Mouse (Mus musculus) midbrain, embryonic 12.5 days (tissue): ENCODE results near the gene Macrod2. TPM values are rescaled to one million over a fixed set of nuclear protein-coding genes. Genes with fewer than 3 reads are reported as not detected.

ENCODE experiments used
- ATAC-seq: fragments of 200-750 bp; cut with Nextera tagmentation; 2 replicates; pipeline ENCODE4 v1.8.0; 2017; ENCODE audit warnings: low read depth, moderate TSS enrichment, moderate library complexity; ENCODE audit not compliant: low FRiP score
- H3K27ac ChIP-seq: fragments of 300-500 bp; sonication (generic); replicated peaks from 2 replicates; pipeline ENCODE4 v1.5.1; 2016; ENCODE audit warnings: mild to moderate bottlenecking
- H3K27me3 ChIP-seq: fragments of 300-500 bp; sonication (generic); 2 replicates; pipeline ENCODE4 v1.6.1; 2016; ENCODE audit warnings: mild to moderate bottlenecking
- H3K36me3 ChIP-seq: fragments of 300-500 bp; sonication (generic); 2 replicates; pipeline ENCODE4 v1.6.1; 2016
- H3K4me1 ChIP-seq: fragments of 300-500 bp; sonication (generic); 2 replicates; pipeline ENCODE4 v1.6.1; 2016
- H3K4me2 ChIP-seq: fragments of 300-500 bp; sonication (generic); replicated peaks from 2 replicates; pipeline ENCODE4 v1.6.1; 2016; ENCODE audit warnings: mild to moderate bottlenecking, moderate library complexity
- H3K4me3 ChIP-seq: fragments of 300-500 bp; sonication (generic); 2 replicates; pipeline ENCODE4 v1.5.1; 2016; ENCODE audit warnings: mild to moderate bottlenecking
- H3K9ac ChIP-seq: fragments of 300-500 bp; sonication (generic); replicated peaks from 2 replicates; pipeline ENCODE4 v1.6.1; 2016; ENCODE audit warnings: mild to moderate bottlenecking, moderate library complexity
- H3K9me3 ChIP-seq: fragments of 300-500 bp; sonication (generic); 2 replicates; pipeline ENCODE4 v1.6.1; 2016; ENCODE audit warnings: mild to moderate bottlenecking
- WGBS: fragments of 180-500 bp; shearing (Covaris S2); methylation state at CpG from one replicate; pipeline ENCODE4 v1.1.7; 2016; 5-methylcytosine and 5-hydroxymethylcytosine counted together
- polyA plus RNA-seq: library from polyadenylated mRNA; unstranded; fragments of >200 nt; fragmentation: Nextera tagmentation; extraction: Ambion mirVana; gene quantifications from 2 replicates; pipeline ENCODE4 v1.2.1, GENCODE M21; 2016

Gene Macrod2
- polyA plus RNA-seq, 1 experiment from 2014 or later, result 52.4 TPM

DNA sequence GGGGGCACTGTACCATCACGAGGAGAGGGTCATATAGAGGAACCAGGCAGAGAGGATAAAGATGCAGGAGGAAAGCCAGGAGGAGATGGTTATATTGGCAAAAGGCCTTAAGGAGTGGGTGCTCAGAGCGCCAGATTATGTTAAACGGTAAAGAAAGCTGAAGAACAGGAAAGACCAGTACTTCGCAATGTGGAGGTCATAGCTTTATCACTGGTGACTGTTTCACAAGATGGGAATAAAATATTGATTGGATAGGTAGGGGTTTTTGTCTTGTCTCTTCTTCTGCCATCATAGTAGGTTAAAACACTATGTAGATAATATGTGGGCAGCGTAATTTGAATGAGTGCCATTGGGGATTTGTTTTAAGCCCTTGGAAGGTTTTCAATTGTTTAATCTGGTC is 816.2 kb downstream of the Macrod2 start:
- Histone ChIP-seq H3K9me3 (no peaks in the 10 kb centered on the region), H3K4me1 (no peaks in the 10 kb centered on the region), H3K4me2 (no peak overlapping the region), H3K27me3 (no peaks in the 10 kb centered on the region), H3K36me3 (no peaks in the 10 kb centered on the region), H3K4me3 (no peak overlapping the region), H3K9ac (no peak overlapping the region), H3K27ac (no peak overlapping the region)
- no peak for ATAC-seq
- 92% methylated on average over 5 of the region's 5 CpGs for WGBS

DNA sequence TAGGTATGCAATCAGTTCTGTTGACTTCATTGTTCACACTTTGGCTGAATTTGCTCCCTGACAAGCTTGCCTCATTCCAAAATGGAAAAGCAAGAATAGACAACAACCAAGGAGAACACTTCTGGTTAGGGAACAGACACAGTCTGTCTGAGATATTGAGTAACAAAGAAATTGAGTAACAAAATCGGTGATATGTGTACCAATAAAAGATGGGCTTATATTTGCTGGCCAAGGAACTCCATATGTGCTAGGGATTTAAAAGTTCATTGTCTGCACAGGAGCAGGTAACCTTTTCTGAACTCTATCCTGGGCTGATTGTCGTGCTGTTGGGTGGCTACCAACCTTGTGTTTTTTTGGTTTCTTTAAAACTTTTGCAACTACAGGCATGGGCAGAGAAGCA is 817.2 kb downstream of the Macrod2 start:
- H3K4me1 ChIP-seq, result no peaks in the 10 kb centered on the region
- H3K36me3 ChIP-seq, result no peaks in the 10 kb centered on the region
- no peak overlapping the region for H3K4me3 ChIP-seq
- H3K27ac ChIP-seq, result no peak overlapping the region
- no peaks in the 10 kb centered on the region for H3K9me3 ChIP-seq
- no peak for ATAC-seq
- H3K9ac ChIP-seq, result no peak overlapping the region
- H3K4me2 ChIP-seq, result no peak overlapping the region
- WGBS, result 95% methylated on average over 2 of the region's 2 CpGs
- H3K27me3 ChIP-seq, result no peaks in the 10 kb centered on the region

DNA sequence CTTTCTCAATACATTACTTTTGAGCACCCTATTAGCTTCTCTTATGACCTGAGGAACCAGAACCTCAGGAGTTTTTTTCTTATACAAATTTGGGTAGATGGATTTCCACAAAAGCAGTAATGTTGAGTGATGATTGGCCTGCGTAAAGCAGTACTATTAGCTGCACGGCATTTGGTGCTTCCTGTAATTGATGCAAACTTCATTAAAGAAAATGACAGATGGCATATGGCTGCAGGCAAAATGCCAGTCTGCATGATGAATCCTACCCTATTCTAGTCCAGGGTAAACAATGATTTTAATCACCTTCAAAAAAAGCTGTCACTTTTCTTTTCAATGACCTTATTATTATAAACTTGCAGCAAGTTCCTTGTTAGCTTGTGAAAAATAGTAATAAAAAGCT is 822.4 kb downstream of the Macrod2 start:
- H3K9me3 ChIP-seq, result peaks cover 11% of the 10 kb centered on the region
- no peaks in the 10 kb centered on the region for H3K27me3 ChIP-seq
- no peaks in the 10 kb centered on the region for H3K36me3 ChIP-seq
- no peak overlapping the region for H3K9ac ChIP-seq
- H3K27ac ChIP-seq, result no peak overlapping the region
- 62% methylated on average over 2 of the region's 2 CpGs for WGBS
- ATAC-seq, result no peak
- no peaks in the 10 kb centered on the region for H3K4me1 ChIP-seq
- H3K4me3 ChIP-seq, result no peak overlapping the region
- no peak overlapping the region for H3K4me2 ChIP-seq

- no peaks in the 10 kb centered on the region for H3K27me3 ChIP-seq
- H3K9ac ChIP-seq, result no peak overlapping the region
- no peak overlapping the region for H3K27ac ChIP-seq
- H3K4me2 ChIP-seq, result no peak overlapping the region
- WGBS, result 80% methylated on average over 3 of the region's 3 CpGs
- H3K4me1 ChIP-seq, result no peaks in the 10 kb centered on the region
- ATAC-seq, result no peak
- H3K36me3 ChIP-seq, result no peaks in the 10 kb centered on the region
- H3K4me3 ChIP-seq, result no peak overlapping the region
- H3K9me3 ChIP-seq, result peaks cover 11% of the 10 kb centered on the region
Observed at GRCm38 (mm10) chr2:141217925-141218324, 822.8 kb downstream of the Macrod2 start.

- Histone ChIP-seq H3K27ac (no peak overlapping the region), H3K4me1 (peaks cover 10% of the 10 kb centered on the region; the same call in 1 of the 2 replicates), H3K9me3 (no peaks in the 10 kb centered on the region), H3K9ac (no peak overlapping the region), H3K4me3 (no peak overlapping the region), H3K36me3 (no peaks in the 10 kb centered on the region), H3K27me3 (no peaks in the 10 kb centered on the region), H3K4me2 (no peak overlapping the region)
- ATAC-seq, result no peak
- WGBS, result 91% methylated on average over 1 of the region's 1 CpGs
Observed at GRCm38 (mm10) chr2:141228809-141229208, 833.7 kb downstream of the Macrod2 start.

- Histone ChIP-seq H3K4me1 (peaks cover 10% of the 10 kb centered on the region; the same call in 1 of the 2 replicates), H3K36me3 (no peaks in the 10 kb centered on the region), H3K27ac (no peak overlapping the region), H3K9me3 (no peaks in the 10 kb centered on the region), H3K9ac (no peak overlapping the region), H3K27me3 (no peaks in the 10 kb centered on the region), H3K4me2 (no peak overlapping the region), H3K4me3 (no peak overlapping the region)
- WGBS, result 53% methylated on average over 6 of the region's 6 CpGs
- ATAC-seq, result no peak
Observed at GRCm38 (mm10) chr2:141229820-141230219, 834.7 kb downstream of the Macrod2 start.

- Histone ChIP-seq H3K4me2 (peak overlapping the region; percentile 31), H3K4me3 (no peak overlapping the region), H3K9me3 (no peaks in the 10 kb centered on the region), H3K36me3 (no peaks in the 10 kb centered on the region), H3K27me3 (no peaks in the 10 kb centered on the region), H3K27ac (no peak overlapping the region), H3K9ac (no peak overlapping the region), H3K4me1 (peaks cover 10% of the 10 kb centered on the region; the same call in 1 of the 2 replicates)
- WGBS, result 24% methylated on average over 16 of the region's 16 CpGs
- peak; percentile 76 for ATAC-seq
Observed at GRCm38 (mm10) chr2:141231011-141231668, 836.0 kb downstream of the Macrod2 start.

DNA sequence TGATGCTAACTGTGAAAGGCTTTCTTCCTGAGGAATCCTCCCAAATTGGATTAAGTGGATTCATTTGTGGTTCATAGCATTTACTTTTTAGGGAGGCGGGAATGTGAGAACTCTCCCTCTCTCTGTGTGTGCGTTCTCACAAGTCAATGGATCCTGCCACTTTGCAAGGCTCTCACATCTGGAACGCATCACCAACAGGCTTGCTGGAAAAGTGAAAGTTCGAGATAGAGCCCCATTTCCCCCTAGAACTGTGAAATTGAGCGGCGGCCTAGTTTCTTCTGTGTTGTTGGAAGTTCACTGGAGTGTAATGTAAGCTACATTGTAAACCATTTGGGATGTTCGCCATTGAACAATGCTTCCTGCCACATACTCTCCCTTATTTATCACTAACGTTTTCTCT is 839.2 kb downstream of the Macrod2 start:
- Histone ChIP-seq H3K36me3 (no peaks in the 10 kb centered on the region), H3K27ac (no peak overlapping the region), H3K27me3 (no peaks in the 10 kb centered on the region), H3K4me3 (no peak overlapping the region), H3K4me1 (peaks cover 10% of the 10 kb centered on the region; the same call in 1 of the 2 replicates), H3K9ac (no peak overlapping the region), H3K9me3 (no peaks in the 10 kb centered on the region), H3K4me2 (no peak overlapping the region)
- 54% methylated on average over 8 of the region's 8 CpGs for WGBS
- no peak for ATAC-seq

GRCm38 (mm10) chr2:141234724-141235453 is 839.8 kb downstream of the Macrod2 start:
- no peaks in the 10 kb centered on the region for H3K36me3 ChIP-seq
- no peaks in the 10 kb centered on the region for H3K27me3 ChIP-seq
- H3K4me3 ChIP-seq, result no peak overlapping the region
- H3K9ac ChIP-seq, result no peak overlapping the region
- WGBS, result 55% methylated on average over 5 of the region's 5 CpGs
- no peak for ATAC-seq
- no peak overlapping the region for H3K27ac ChIP-seq
- H3K9me3 ChIP-seq, result no peaks in the 10 kb centered on the region
- H3K4me2 ChIP-seq, result no peak overlapping the region
- H3K4me1 ChIP-seq, result peaks cover 10% of the 10 kb centered on the region; the same call in 1 of the 2 replicates

DNA sequence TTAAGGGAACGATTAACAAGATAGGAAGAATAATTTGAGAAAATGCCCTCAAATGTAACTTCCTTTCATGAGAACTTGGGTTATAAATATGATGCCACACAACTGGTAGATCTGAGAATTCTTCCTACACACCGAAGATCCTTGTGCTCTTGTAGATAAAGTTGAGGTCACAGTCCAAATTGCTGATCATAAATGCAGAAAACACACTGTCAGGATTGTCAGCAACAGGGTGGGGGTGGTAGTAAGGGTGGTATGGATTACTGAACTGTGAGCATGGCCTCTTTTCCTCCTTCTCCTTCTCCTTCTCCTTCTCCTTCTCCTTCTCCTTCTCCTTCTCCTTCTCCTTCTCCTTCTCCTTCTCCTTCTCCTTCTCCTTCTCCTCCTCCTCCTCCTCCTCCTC is 852.6 kb downstream of the Macrod2 start:
- H3K27me3 ChIP-seq, result no peaks in the 10 kb centered on the region
- no peak overlapping the region for H3K4me3 ChIP-seq
- ATAC-seq, result no peak
- H3K4me2 ChIP-seq, result no peak overlapping the region
- no peaks in the 10 kb centered on the region for H3K9me3 ChIP-seq
- no peak overlapping the region for H3K27ac ChIP-seq
- H3K4me1 ChIP-seq, result no peaks in the 10 kb centered on the region
- no peak overlapping the region for H3K9ac ChIP-seq
- WGBS, result 91% methylated on average over 2 of the region's 2 CpGs
- H3K36me3 ChIP-seq, result no peaks in the 10 kb centered on the region

DNA sequence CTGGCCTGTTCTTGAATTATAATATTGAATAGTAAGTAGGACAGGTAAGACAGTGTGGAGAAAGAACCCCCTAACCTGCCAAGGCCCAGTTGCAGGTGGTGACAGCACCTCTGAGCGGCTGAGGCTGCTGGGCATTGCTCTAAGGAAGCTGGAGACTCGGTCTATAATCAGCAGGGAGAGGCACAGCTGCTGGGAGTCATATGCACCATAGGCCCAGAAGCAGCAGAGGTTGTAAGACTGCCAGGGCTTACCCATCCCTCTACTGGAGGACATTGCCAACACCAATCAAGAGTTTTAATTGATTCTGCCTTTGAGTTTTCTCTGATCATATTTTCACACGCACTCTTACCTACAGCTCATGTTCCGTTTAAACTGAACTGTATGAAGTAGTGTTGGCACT is 869.5 kb downstream of the Macrod2 start:
- Histone ChIP-seq H3K4me2 (no peak overlapping the region), H3K36me3 (no peaks in the 10 kb centered on the region), H3K9ac (no peak overlapping the region), H3K9me3 (no peaks in the 10 kb centered on the region), H3K4me3 (no peak overlapping the region), H3K27ac (no peak overlapping the region), H3K4me1 (no peaks in the 10 kb centered on the region), H3K27me3 (no peaks in the 10 kb centered on the region)
- 84% methylated on average over 4 of the region's 4 CpGs for WGBS
- no peak for ATAC-seq

DNA sequence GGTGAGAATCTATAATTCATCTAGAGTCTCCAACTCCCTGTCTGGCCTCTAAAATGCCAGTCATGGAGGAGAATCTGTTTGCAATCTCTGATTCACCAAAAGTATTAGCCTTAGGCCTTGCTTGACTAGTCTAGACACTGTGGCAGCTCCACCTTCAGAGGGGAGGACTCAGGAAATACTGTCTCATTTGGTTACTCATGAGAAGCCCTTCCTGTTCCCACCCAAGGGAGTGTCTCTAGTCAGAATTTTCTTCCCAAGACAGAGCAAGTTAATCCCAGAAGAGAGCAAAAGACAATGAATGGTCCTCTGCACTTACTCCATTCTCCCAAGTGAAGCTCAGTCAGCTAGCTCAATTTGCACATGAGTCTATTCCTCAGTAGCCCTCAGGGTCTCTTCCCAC is 871.5 kb downstream of the Macrod2 start:
- Histone ChIP-seq H3K4me1 (no peaks in the 10 kb centered on the region), H3K27ac (no peak overlapping the region), H3K4me3 (no peak overlapping the region), H3K9me3 (no peaks in the 10 kb centered on the region), H3K9ac (no peak overlapping the region), H3K27me3 (no peaks in the 10 kb centered on the region), H3K36me3 (no peaks in the 10 kb centered on the region), H3K4me2 (no peak overlapping the region)
- ATAC-seq, result no peak
